Mouse (Mus musculus) heart, embryonic 12.5 days (tissue): ENCODE data around the gene Fcgr1. TPM values are rescaled to one million over a fixed set of nuclear protein-coding genes. Genes with fewer than 3 reads are reported as not detected.

ENCODE experiments used
- ATAC-seq: fragments of 200-750 bp; cut with Nextera tagmentation; 2 replicates; pipeline ENCODE4 v1.8.0; 2017; ENCODE audit warnings: moderate TSS enrichment, moderate library complexity; ENCODE audit not compliant: insufficient number of reproducible peaks, low FRiP score
- H3K27ac ChIP-seq: fragments of 300-500 bp; sonication (generic); 2 replicates; pipeline ENCODE4 v1.5.1; 2016; ENCODE audit warnings: mild to moderate bottlenecking, moderate library complexity; ENCODE audit not compliant: poor library complexity, severe bottlenecking
- H3K27me3 ChIP-seq: fragments of 300-500 bp; sonication (generic); replicated peaks from 2 replicates; pipeline ENCODE4 v1.6.1; 2016; ENCODE audit warnings: mild to moderate bottlenecking, moderate library complexity
- H3K36me3 ChIP-seq: fragments of 300-500 bp; sonication (generic); 2 replicates; pipeline ENCODE4 v1.6.1; 2016; ENCODE audit warnings: mild to moderate bottlenecking, moderate library complexity
- H3K4me1 ChIP-seq: fragments of 300-500 bp; sonication (generic); replicated peaks from 2 replicates; pipeline ENCODE4 v1.6.1; 2016; ENCODE audit warnings: mild to moderate bottlenecking
- H3K4me2 ChIP-seq: fragments of 300-500 bp; sonication (generic); 2 replicates; pipeline ENCODE4 v1.6.1; 2016; ENCODE audit warnings: mild to moderate bottlenecking, moderate library complexity
- H3K4me3 ChIP-seq: fragments of 300-500 bp; sonication (generic); 2 replicates; pipeline ENCODE4 v1.5.1; 2016; ENCODE audit warnings: mild to moderate bottlenecking
- H3K9ac ChIP-seq: fragments of 300-500 bp; sonication (generic); 2 replicates; pipeline ENCODE4 v1.6.1; 2016; ENCODE audit warnings: mild to moderate bottlenecking, moderate library complexity
- H3K9me3 ChIP-seq: fragments of 300-500 bp; sonication (generic); replicated peaks from 2 replicates; pipeline ENCODE4 v1.6.1; 2016; ENCODE audit warnings: mild to moderate bottlenecking, moderate library complexity
- WGBS: fragments of 180-500 bp; shearing (Covaris S2); methylation state at CpG from one replicate; pipeline ENCODE4 v1.1.7; 2016; 5-methylcytosine and 5-hydroxymethylcytosine counted together
- polyA plus RNA-seq: library from polyadenylated mRNA; unstranded; fragments of >200 nt; fragmentation: Nextera tagmentation; extraction: Ambion mirVana; gene quantifications from 2 replicates; pipeline ENCODE4 v1.2.1, GENCODE M21; 2016

Gene Fcgr1
- polyA plus RNA-seq, 1 experiment from 2014 or later, result 0.82 TPM

DNA sequence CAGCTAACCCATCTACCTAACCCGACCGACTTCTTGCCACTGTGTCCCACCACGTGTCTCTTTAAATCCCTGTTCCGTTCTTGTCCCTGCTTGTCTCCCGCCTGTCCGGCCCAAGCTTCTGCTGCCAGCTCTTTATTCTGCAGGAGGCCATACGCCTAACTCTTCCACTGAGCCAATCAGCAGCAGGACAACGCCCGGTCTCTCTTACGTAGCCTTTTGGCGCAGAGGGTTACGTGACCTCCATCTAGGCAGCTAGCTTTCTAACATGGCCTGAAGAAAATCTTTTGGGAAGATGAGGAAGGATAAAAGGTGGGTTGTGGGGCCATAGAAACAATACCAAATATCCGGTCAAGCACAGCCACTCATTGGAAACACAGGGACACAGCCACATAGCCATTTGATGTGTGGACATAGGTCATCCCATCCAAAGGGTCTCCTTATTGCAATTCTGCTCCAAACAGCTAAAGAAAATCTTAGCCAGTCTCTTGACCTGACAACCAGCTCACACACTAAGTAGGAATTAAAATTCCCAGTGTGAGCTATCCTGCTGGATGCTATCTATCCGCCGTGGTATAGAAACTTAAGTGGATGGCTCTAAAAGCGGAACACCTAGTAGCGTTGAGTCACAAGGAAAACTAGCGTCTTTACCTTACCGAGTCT lies 31.4 kb downstream of the Fcgr1 start:
- H3K4me2 ChIP-seq, result peak overlapping the region; percentile 91
- H3K9ac ChIP-seq, result peak overlapping the region; percentile 92
- no peaks in the 10 kb centered on the region for H3K36me3 ChIP-seq
- no peaks in the 10 kb centered on the region for H3K27me3 ChIP-seq
- peaks cover 12% of the 10 kb centered on the region for H3K4me1 ChIP-seq
- peak overlapping the region; percentile 77 for H3K4me3 ChIP-seq
- 1% methylated on average over 19 of the region's 19 CpGs for WGBS
- peak; percentile 86 for ATAC-seq
- H3K9me3 ChIP-seq, result no peaks in the 10 kb centered on the region
- H3K27ac ChIP-seq, result peak overlapping the region; percentile 99

DNA sequence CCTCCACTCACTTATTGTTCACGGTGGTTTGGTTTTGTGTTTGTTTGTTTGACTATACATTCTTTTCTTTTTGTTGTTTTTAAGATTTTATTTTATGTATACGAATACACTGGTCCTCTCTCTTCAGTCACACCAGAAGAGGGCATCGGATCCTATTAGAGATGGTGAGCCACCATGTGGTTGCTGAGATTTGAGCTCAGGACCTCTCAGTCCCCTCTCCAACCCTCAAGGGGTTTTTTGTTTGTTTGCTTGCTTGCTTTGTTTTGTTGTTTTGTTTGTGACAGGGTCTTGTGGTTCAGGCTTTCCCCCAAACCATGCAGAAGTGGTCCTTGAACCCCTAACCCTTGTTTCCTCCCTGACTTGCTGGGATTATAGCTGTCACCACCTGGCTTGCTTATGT lies 32.1 kb downstream of the Fcgr1 start:
- Histone ChIP-seq H3K4me2 (peak overlapping the region; percentile 91), H3K36me3 (no peaks in the 10 kb centered on the region), H3K9me3 (no peaks in the 10 kb centered on the region), H3K27ac (peak overlapping the region; percentile 99), H3K9ac (peak overlapping the region; percentile 92), H3K4me3 (peak overlapping the region; percentile 77; the same call in 1 of the 2 replicates), H3K4me1 (peaks cover 12% of the 10 kb centered on the region), H3K27me3 (no peaks in the 10 kb centered on the region)
- no peak for ATAC-seq
- WGBS, result 62% methylated on average over 3 of the region's 3 CpGs

DNA sequence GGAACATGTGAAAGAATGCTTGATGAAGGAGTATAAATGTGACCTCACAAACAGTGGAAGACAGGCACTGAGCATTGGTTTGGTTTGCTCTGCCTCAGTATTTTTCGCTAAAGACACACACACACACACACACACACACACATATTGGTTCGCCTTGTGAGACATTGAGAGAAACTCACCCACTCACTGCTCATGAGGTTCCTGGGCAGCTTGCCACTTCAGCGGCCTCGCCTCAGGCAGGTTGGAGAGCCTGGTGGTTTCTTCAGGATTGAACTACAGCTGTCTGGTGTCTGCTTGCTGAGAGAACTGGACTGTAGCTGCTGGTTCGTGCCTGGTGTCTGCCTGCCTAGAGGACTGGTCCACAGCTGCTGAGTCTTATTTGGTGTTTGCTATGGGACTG lies 33.5 kb downstream of the Fcgr1 start:
- Histone ChIP-seq H3K4me3 (no peak overlapping the region), H3K27me3 (no peaks in the 10 kb centered on the region), H3K9ac (no peak overlapping the region), H3K36me3 (no peaks in the 10 kb centered on the region), H3K4me2 (no peak overlapping the region), H3K4me1 (peaks cover 23% of the 10 kb centered on the region), H3K27ac (no peak overlapping the region), H3K9me3 (no peaks in the 10 kb centered on the region)
- WGBS, result 91% methylated on average over 5 of the region's 5 CpGs
- no peak for ATAC-seq

DNA sequence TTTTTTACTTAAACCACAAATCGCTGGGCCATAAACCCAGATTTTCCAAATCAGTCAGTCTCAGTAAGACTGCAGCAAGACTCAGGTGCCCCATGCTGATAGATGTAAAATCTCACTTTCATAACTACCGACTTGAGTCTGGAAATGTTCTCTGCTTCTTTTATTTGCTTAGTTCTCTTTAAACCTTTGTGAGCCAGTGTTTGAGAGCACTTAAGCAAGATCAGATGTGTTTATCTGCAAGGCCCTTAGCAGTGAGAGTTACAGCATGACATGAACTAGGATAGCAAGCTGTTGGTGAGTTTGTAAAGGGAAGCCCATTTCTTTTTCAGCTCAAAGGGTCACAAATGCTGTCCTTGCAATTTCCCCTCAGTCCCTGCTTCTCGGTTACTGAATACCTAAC lies 36.6 kb downstream of the Fcgr1 start:
- no peak overlapping the region for H3K4me3 ChIP-seq
- H3K27ac ChIP-seq, result no peak overlapping the region
- no peaks in the 10 kb centered on the region for H3K36me3 ChIP-seq
- no peaks in the 10 kb centered on the region for H3K9me3 ChIP-seq
- no peak overlapping the region for H3K4me2 ChIP-seq
- no peak for ATAC-seq
- H3K27me3 ChIP-seq, result no peaks in the 10 kb centered on the region
- WGBS, result 70% methylated on average over 3 of the region's 3 CpGs
- no peak overlapping the region for H3K9ac ChIP-seq
- peaks cover 23% of the 10 kb centered on the region for H3K4me1 ChIP-seq

DNA sequence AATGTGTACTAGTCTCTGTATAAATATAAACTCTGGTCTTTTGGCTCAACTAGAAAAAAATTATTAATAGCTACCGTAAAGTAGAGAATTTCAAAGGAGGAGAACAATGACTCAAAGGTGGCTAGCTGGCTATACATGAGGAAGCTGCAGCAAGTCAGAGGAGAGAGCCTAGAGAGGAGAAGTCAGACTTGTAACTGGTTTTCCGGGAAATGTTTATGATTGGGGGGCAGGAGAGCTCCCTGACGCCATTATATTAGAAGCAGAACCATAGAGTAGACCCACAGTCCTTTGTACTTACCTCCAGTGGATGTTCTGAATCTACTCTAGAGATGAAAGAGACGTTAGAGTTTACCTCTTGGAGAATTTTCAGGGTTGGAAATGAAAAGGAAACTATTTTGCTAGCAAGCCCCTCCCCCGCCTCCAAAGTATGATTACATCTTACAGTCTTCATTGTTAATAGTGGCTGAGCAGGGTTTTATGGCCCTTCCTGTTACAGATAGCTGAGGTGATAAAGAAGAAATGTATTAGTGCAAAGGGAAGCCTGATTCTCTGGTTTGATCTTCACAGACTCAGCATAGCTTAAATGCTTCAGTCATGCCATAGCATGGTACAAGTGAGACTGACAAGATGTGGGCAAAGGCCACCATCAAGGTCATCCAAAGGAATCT lies 37.7 kb downstream of the Fcgr1 start:
- Histone ChIP-seq H3K9me3 (no peaks in the 10 kb centered on the region), H3K4me2 (no peak overlapping the region), H3K27me3 (no peaks in the 10 kb centered on the region), H3K36me3 (no peaks in the 10 kb centered on the region), H3K4me1 (peaks cover 17% of the 10 kb centered on the region), H3K27ac (no peak overlapping the region), H3K9ac (no peak overlapping the region), H3K4me3 (no peak overlapping the region)
- 76% methylated on average over 5 of the region's 5 CpGs for WGBS
- ATAC-seq, result no peak

DNA sequence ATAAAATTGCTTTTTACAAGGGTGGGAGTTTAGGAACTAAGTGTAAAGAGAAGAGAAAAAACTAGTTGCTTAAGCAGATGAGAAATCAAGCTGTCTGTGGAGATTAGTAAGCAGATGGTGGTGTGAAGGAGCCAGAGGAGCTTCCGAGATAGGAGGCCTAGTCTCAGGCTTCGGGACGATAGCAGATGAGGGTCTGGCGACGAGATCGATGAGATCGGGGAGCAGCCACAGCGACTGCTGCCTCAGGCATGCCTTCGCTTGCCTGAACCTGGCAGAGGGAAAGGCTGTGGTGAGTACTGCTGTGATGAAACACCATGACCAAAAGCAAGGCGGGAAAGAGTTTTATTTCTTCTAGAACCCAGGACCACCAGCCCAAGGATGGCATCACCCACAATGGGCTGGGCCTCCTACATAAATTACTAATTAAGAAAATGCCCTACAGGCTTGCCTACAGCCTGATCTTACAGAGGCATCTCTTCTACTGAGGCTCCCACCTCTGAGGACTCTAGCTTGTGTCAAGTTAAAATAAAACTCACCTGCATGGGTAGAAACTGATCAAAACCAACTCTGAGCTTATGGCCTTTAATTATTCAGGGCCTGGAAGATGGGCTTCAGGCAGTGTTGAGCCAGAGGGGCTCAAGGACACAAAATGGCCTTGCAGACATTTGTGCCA lies 39.0 kb downstream of the Fcgr1 start:
- Histone ChIP-seq H3K9ac (peak overlapping the region; percentile 12; the same call in 1 of the 2 replicates), H3K4me3 (no peak overlapping the region), H3K27me3 (no peaks in the 10 kb centered on the region), H3K4me2 (peak overlapping the region; percentile 31; the same call in 1 of the 2 replicates), H3K4me1 (peaks cover 29% of the 10 kb centered on the region), H3K27ac (no peak overlapping the region), H3K9me3 (no peaks in the 10 kb centered on the region), H3K36me3 (no peaks in the 10 kb centered on the region)
- WGBS, result 23% methylated on average over 10 of the region's 10 CpGs
- ATAC-seq, result peak; percentile 51; the same call in 1 of the 2 replicates

DNA sequence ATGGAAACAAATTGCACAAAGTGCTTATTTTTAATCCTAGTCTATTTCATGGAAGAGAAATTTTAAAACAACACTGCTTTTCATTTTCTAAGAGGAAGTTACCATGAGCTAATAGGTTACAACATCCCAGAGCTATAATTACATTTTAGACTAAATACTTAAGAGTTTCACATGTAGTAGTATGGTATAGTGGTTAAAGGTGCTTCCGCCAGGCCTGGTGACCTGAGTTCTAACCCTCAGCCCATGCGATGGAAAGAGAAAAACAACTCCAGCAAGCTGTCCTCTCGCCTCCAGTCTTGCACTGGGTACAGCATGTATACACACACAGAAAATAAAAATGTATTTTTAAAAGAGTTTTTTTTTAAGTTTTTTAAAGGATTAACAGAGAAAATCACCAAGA lies 42.0 kb downstream of the Fcgr1 start:
- no peak overlapping the region for H3K9ac ChIP-seq
- H3K27ac ChIP-seq, result no peak overlapping the region
- peaks cover 45% of the 10 kb centered on the region for H3K4me1 ChIP-seq
- no peak for ATAC-seq
- no peaks in the 10 kb centered on the region for H3K9me3 ChIP-seq
- no peak overlapping the region for H3K4me3 ChIP-seq
- no peaks in the 10 kb centered on the region for H3K27me3 ChIP-seq
- H3K36me3 ChIP-seq, result no peaks in the 10 kb centered on the region
- 89% methylated on average over 3 of the region's 3 CpGs for WGBS
- H3K4me2 ChIP-seq, result no peak overlapping the region

DNA sequence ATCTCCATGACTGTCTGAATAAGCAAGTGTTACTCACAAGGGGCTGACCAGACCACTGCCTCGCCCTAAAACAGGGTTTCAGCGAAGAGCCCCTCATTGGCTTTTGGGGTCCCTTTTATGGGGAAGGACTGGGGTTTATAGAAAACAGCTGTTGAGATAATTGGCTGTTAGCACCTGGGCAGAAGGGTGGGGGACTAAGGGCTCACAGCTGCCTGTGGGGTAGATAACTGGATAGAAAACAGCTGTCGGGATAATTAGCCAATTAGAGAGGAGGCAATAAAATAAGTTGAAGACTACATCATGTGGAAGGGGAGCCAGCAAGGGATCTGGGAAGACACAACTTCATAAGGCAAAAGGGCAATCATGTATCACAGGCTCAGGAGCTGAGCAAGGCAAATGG lies 42.9 kb downstream of the Fcgr1 start:
- 52% methylated on average over 3 of the region's 3 CpGs for WGBS
- H3K27ac ChIP-seq, result no peak overlapping the region

DNA sequence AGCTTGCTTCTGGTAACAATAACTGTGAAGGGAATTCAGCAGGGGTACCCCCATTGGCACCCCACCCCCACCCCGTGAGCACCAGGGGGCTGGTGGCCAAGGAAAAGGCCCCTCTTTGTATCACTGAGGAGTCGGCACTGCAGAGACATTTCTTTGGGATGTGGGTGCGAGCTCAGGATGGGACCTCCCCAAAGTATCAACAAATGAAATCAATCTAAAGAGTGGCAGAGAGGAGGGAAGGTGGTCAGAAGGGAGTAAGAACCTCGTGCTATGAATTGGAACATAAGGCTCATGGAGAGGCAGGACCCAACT lies 44.8 kb downstream of the Fcgr1 start:
- Histone ChIP-seq H3K9me3 (no peaks in the 10 kb centered on the region), H3K4me2 (peak overlapping the region; percentile 27), H3K9ac (no peak overlapping the region), H3K27me3 (no peaks in the 10 kb centered on the region), H3K27ac (no peak overlapping the region), H3K36me3 (no peaks in the 10 kb centered on the region), H3K4me3 (0 out of 2 replicates have a peak overlapping the region, but pooled peaks have one; percentile 48), H3K4me1 (peaks cover 32% of the 10 kb centered on the region)
- ATAC-seq, result no peak
- 54% methylated on average over 4 of the region's 4 CpGs for WGBS

More for the DNA sequence above, 42.9 kb downstream of the Fcgr1 start:
- H3K27me3 ChIP-seq, result no peaks in the 10 kb centered on the region
- H3K9ac ChIP-seq, result no peak overlapping the region
- peaks cover 39% of the 10 kb centered on the region for H3K4me1 ChIP-seq
- H3K4me3 ChIP-seq, result no peak overlapping the region
- no peaks in the 10 kb centered on the region for H3K36me3 ChIP-seq
- no peak for ATAC-seq
- no peaks in the 10 kb centered on the region for H3K9me3 ChIP-seq
- no peak overlapping the region for H3K4me2 ChIP-seq

DNA sequence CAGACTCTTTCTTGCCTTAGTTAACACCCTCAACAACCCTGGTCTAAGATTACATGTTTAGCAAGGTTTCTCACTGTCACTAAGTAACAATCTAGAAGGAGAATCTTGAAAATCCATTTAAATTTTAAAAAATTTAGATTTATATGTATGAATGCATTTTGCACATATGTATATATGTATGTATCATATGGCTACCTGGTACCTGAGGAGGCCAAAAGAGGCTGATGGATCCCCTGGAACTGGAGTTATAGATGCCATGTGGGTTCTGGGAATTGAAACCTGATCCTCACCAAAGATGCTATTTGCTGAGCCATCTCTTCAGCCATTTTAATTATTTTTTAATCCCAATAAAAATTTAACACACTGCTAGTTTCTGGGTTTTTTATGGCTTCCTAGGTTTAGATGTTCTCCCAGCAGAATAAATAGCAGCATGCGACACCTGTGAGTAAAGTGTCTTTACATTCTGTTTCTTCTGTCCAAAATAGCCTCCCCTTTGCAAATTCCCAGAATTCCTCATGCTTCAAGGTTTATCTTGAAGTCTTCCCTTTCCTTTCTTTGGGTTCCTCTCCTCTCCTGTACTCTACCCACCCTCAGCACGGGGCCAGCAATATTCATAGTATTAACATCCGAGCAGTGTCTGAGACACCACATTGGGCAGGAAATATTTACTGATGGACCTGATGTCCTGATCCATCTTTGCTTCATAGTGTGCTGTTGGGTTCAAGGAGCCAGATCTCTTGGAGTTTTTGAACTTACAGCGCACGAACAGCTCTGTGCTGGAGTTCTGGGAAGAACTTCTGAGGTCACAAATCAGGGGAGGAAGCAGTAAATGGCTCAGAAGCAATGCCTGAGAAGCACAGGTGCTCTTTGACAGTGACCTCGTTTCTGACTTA lies 45.4 kb downstream of the Fcgr1 start:
- Histone ChIP-seq H3K9ac (no peak overlapping the region), H3K4me2 (peak overlapping the region; percentile 27), H3K36me3 (no peaks in the 10 kb centered on the region), H3K9me3 (no peaks in the 10 kb centered on the region), H3K4me1 (peaks cover 35% of the 10 kb centered on the region), H3K4me3 (peak overlapping the region; percentile 48), H3K27me3 (no peaks in the 10 kb centered on the region), H3K27ac (no peak overlapping the region)
- WGBS, result 47% methylated on average over 6 of the region's 6 CpGs
- ATAC-seq, result no peak
